Mouse (Mus musculus) c-Kit-negative CD71-positive TER-119-positive erythroid progenitor cells, embryonic 14.5 days (primary cell): ENCODE results near the gene Fmnl3.

Experiments used
- DNase-seq: peaks from one replicate; pipeline ENCODE4 v3.0.0-alpha.2; 2013; ENCODE audit warnings: low read depth, low spot score

Fmnl3 gene

GRCm38 (mm10) chr15:99370259-99370691 lies at the start of gene Fmnl3:
TSS of gene Fmnl3 (minus strand) at chr15:99370482.
- peak; percentile 35 for DNase-seq

GRCm38 (mm10) chr15:99417692-99418271 lies 47.5 kb upstream of the Fmnl3 start:
- no peak for DNase-seq

- DNase-seq = no peak
Measured at GRCm38 (mm10) chr15:99416957-99417356, 46.7 kb upstream of the Fmnl3 start.

- DNase-seq = peak; percentile 82
Measured at GRCm38 (mm10) chr15:99416348-99416882, 46.1 kb upstream of the Fmnl3 start.

- peak; percentile 57 for DNase-seq
Measured at GRCm38 (mm10) chr15:99415793-99416192, 45.5 kb upstream of the Fmnl3 start.

GRCm38 (mm10) chr15:99411747-99412146 lies 41.5 kb upstream of the Fmnl3 start:
- DNase-seq = no peak

- DNase-seq = no peak
Measured at GRCm38 (mm10) chr15:99408845-99409244, 38.6 kb upstream of the Fmnl3 start.

GRCm38 (mm10) chr15:99406986-99407570 lies 36.8 kb upstream of the Fmnl3 start:
- no peak for DNase-seq

- DNase-seq = no peak
Measured at GRCm38 (mm10) chr15:99405150-99405549, 34.9 kb upstream of the Fmnl3 start.

- DNase-seq = no peak
Measured at GRCm38 (mm10) chr15:99403159-99403889, 33.0 kb upstream of the Fmnl3 start.

GRCm38 (mm10) chr15:99400602-99401001 lies 30.3 kb upstream of the Fmnl3 start:
- no peak for DNase-seq

- no peak for DNase-seq
Measured at GRCm38 (mm10) chr15:99399503-99400245, 29.4 kb upstream of the Fmnl3 start.

- no peak for DNase-seq
Measured at GRCm38 (mm10) chr15:99397622-99398021, 27.3 kb upstream of the Fmnl3 start.

GRCm38 (mm10) chr15:99396875-99397274 lies 26.6 kb upstream of the Fmnl3 start:
- no peak for DNase-seq

GRCm38 (mm10) chr15:99396462-99396861 lies 26.2 kb upstream of the Fmnl3 start:
- DNase-seq = no peak

- peak; percentile 65 for DNase-seq
Measured at GRCm38 (mm10) chr15:99393386-99394252, 23.3 kb upstream of the Fmnl3 start.

- DNase-seq = peak; percentile 100
Measured at GRCm38 (mm10) chr15:99392486-99393385, 22.5 kb upstream of the Fmnl3 start, which contains the start of gene Tmbim6. TSS of gene Tmbim6 (plus strand) at chr15:99392882.

- no peak for DNase-seq
Measured at GRCm38 (mm10) chr15:99391975-99392374, 21.7 kb upstream of the Fmnl3 start.

GRCm38 (mm10) chr15:99390472-99391401 lies 20.5 kb upstream of the Fmnl3 start:
- no peak for DNase-seq
